In the genomic region with DNA sequence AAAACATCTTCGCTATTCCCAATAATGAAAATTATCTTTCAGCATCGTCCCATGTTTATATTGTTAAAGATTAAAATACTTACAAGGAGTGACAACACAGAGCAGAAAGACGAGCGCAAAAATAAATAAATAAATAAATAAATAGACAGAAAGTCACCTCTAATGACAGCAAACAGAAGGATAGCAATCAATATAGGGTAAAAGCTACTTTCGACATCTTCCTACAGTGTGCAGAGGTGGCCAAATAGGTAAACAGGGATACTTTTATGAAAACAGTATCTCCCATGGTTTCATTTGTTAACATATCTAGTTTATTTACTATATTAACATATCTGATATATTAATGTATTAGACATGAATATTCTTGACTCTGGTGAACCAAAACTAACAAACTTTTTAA, we compare ENCODE assay signal across 35 mouse cellular contexts. TPM values are rescaled to one million over a fixed set of nuclear protein-coding genes. Genes with fewer than 3 reads are reported as not detected.
"Had no signal": no experiment of that assay in that cellular context is flagged by ENCODE, and none has a peak within 500 bp of the region (broad histone marks: within the 10 kb centered on the region; RNA-seq: fewer than 3 reads in every experiment).

No protein-coding gene starts in this region.

- H3K4me1 ChIP-seq: limb, embryonic 15.5 days; midbrain, embryonic 12.5 days; midbrain, embryonic 13.5 days; midbrain, embryonic 15.5 days; neural tube, embryonic 12.5 days had no signal

- H3K27me3 ChIP-seq: limb, embryonic 12.5 days; limb, embryonic 15.5 days; liver, embryonic 12.5 days; liver, embryonic 13.5 days; liver, embryonic 15.5 days; lung, embryonic 15.5 days; megakaryocyte, embryonic 14.5 days; midbrain, embryonic 12.5 days; midbrain, embryonic 13.5 days; midbrain, embryonic 15.5 days; neural tube, embryonic 12.5 days had no signal

- H3K9me3 ChIP-seq: limb, embryonic 10.5 days; limb, embryonic 12.5 days; limb, embryonic 13.5 days; limb, embryonic 15.5 days; liver, embryonic 12.5 days; liver, embryonic 13.5 days; liver, embryonic 15.5 days; lung, embryonic 15.5 days; megakaryocyte, embryonic 14.5 days; midbrain, embryonic 12.5 days; midbrain, embryonic 13.5 days; midbrain, embryonic 15.5 days; neural tube, embryonic 12.5 days had no signal

- H3K4me3 ChIP-seq: left cerebral cortex, adult 2 months; limb, embryonic 10.5 days; limb, embryonic 12.5 days; limb, embryonic 13.5 days; limb, embryonic 15.5 days; liver, embryonic 12.5 days; liver, embryonic 13.5 days; liver, embryonic 15.5 days; lung, embryonic 15.5 days; megakaryocyte, embryonic 14.5 days; midbrain, embryonic 12.5 days; midbrain, embryonic 13.5 days; midbrain, embryonic 15.5 days; myocyte; neural tube, embryonic 12.5 days had no signal

- ATAC-seq: liver, embryonic 12.5 days; midbrain, embryonic 13.5 days; midbrain, embryonic 15.5 days; midbrain, embryonic 16.5 days had no signal

- H3K27ac ChIP-seq: left cerebral cortex, adult 2 months; limb, embryonic 10.5 days; limb, embryonic 12.5 days; limb, embryonic 13.5 days; limb, embryonic 15.5 days; liver, embryonic 12.5 days; liver, embryonic 13.5 days; liver, embryonic 14.5 days; liver, embryonic 15.5 days; lung, embryonic 15.5 days; macrophage; midbrain, embryonic 12.5 days; midbrain, embryonic 13.5 days; midbrain, embryonic 15.5 days; neural tube, embryonic 12.5 days had no signal

- DNase-seq: layer of hippocampus, postnatal 36 days; left cerebral cortex, postnatal 4 days; liver, embryonic 13.5 days; lung, adult 18-20 months; lung, adult 2 months; lung, embryonic 14.5 days; lung, postnatal 10 days; lung, postnatal 14 days; lung, postnatal 36 days; lung, postnatal 4 days; midbrain, embryonic 14.5 days had no signal

- H3K36me3 ChIP-seq: limb, embryonic 10.5 days; limb, embryonic 12.5 days; limb, embryonic 13.5 days; limb, embryonic 15.5 days; liver, embryonic 12.5 days; liver, embryonic 13.5 days; liver, embryonic 15.5 days; lung, embryonic 15.5 days; midbrain, embryonic 12.5 days; midbrain, embryonic 13.5 days; midbrain, embryonic 15.5 days; neural tube, embryonic 12.5 days had no signal

- H3K4me2 ChIP-seq: limb, embryonic 12.5 days; limb, embryonic 13.5 days; limb, embryonic 15.5 days; liver, embryonic 12.5 days; liver, embryonic 13.5 days; liver, embryonic 15.5 days; lung, embryonic 14.5 days; lung, embryonic 15.5 days; midbrain, embryonic 12.5 days; midbrain, embryonic 13.5 days; midbrain, embryonic 15.5 days; neural tube, embryonic 12.5 days had no signal

- H3K9ac ChIP-seq: limb, embryonic 12.5 days; limb, embryonic 13.5 days; limb, embryonic 15.5 days; liver, embryonic 12.5 days; liver, embryonic 13.5 days; liver, embryonic 14.5 days; liver, embryonic 15.5 days; lung, embryonic 14.5 days; lung, embryonic 15.5 days; midbrain, embryonic 12.5 days; midbrain, embryonic 13.5 days; midbrain, embryonic 15.5 days; neural tube, embryonic 12.5 days had no signal

RNA-seq across cellular contexts. Expression of a gene that starts 34.9 kb away (rescaled TPM):
- total RNA-seq: left cerebral cortex, postnatal 4 days; megakaryocyte progenitor cell, adult 5-6 weeks; megakaryocyte, adult 5-6 weeks; megakaryocyte-erythroid progenitor cell, adult 5-6 weeks; midbrain, postnatal 0 days; monocyte, adult 5-6 weeks had no signal
- polyA plus RNA-seq: limb, embryonic 10.5 days; limb, embryonic 11.5 days; limb, embryonic 12.5 days; limb, embryonic 13.5 days; macrophage; midbrain, embryonic 12.5 days; neural tube, embryonic 11.5 days; neural tube, embryonic 12.5 days had no signal
